Mouse (Mus musculus): Measurements from ENCODE around the gene Mageb16.

The Mageb16 gene

GRCm38 (mm10) chrX:79671411-79671810 is at the start of gene Mageb16:
Mageb16 (minus strand) TSS chrX:79671435.
- no peak for DNase-seq (ENCODE audit: low read depth in 2 of 2, low spot score in 2 of 2)

- DNase-seq (ENCODE audit: low read depth in 2 of 2, low spot score in 2 of 2), result no peak
Measured at GRCm38 (mm10) chrX:79651091-79651490, 20.1 kb downstream of the Mageb16 start.

GRCm38 (mm10) chrX:79635396-79635795 is 35.8 kb downstream of the Mageb16 start:
- no peak for DNase-seq (ENCODE audit: low read depth in 2 of 2, low spot score in 2 of 2)

- no peak for DNase-seq (ENCODE audit: low read depth in 2 of 2, low spot score in 2 of 2)
Measured at GRCm38 (mm10) chrX:79606462-79606861, 64.8 kb downstream of the Mageb16 start.

Data from CD8-positive naive resting alpha-beta T cell, adult 2 months (primary cell).